Mouse (Mus musculus): ENCODE results near the gene Fam50b. TPM values are rescaled to one million over a fixed set of nuclear protein-coding genes. Genes with fewer than 3 reads are reported as not detected.
A peak's percentile ranks its signal among the peaks of the same experiment; 100 is the strongest.

Fam50b gene
- not detected for total RNA-seq (2021)
- long read RNA-seq, experiment 1, result 0 reads
- long read RNA-seq, experiment 2, result 0 reads

DNA sequence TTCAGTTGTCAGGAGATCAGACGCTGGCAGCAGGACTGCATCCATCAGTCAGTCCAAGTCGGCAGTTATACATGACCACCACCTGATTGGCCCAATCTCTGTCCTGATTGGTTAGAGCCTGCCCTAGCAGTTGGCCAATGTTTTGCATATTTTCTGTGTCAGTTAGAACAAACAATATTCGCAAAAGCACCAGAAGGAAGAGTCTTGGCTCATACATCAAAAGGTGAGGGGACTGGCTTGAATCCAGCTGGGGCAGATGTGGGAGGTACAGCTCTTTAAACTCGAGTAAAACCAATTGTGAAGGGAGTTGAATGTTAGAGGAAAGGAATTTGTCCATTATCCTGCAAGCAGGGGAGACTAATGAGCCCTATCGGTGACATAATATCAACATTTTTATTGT is at the start of gene Fam50b:
Fam50b (plus strand) TSS at position 165 of the 400 bp plus-strand sequence.
- intact Hi-C loops (cut with DNase I), result no loop called here
- no peak for DNase-seq (ENCODE audit: extremely low spot score in 1 of 2, low spot score in 2 of 2)
- no peak within 1 kb of the TSS for H3K4me3 ChIP-seq
- TF ChIP-seq CTCF (IDR thresholded peaks at IDR 0.05), result no peak
- no peak within 1 kb of the TSS for H3K27ac ChIP-seq

DNA sequence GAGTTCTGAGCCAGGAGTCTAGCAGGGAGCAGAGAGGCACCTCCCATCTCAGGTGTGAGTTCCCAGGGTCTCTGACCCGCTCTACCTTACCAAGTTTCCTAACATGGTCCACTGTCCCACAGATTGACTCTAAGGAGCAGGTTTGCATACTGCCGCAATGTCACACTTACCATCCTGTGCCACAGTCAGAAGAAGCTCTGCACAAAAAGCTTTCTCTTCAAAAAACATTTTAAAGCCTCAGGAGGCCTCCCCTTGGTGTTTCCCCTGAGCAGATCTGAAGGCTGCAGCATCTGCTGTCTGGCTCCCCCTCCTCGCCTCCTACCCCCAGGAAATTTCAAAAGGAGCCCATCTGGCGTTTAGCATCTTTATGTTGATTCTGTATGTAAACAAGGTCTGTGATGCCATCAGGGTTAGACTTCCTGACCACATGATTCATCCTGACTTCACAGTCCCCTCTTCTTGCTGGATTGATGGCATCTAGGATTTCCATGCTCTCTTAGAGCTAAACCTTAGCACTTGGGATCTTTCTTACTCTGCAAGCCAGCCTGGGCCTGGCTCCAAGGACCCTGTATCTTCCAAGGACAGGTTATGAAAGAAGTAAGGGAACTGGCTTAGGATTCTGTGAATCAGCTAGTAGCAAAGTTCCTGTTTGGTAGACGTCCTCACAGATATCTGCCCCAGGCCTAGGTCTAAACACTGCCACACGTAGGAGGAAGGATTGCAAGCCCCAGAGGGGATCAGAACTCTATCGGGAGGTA is 49.5 kb upstream of the Fam50b start:
- no peak overlapping the region for H3K4me3 ChIP-seq
- no peak for DNase-seq (ENCODE audit: extremely low spot score in 1 of 2, low spot score in 2 of 2)
- H3K27ac ChIP-seq, result no peak overlapping the region
- no peak for TF ChIP-seq CTCF (IDR thresholded peaks at IDR 0.05)
- intact Hi-C loops (cut with DNase I), result no loop called here

DNA sequence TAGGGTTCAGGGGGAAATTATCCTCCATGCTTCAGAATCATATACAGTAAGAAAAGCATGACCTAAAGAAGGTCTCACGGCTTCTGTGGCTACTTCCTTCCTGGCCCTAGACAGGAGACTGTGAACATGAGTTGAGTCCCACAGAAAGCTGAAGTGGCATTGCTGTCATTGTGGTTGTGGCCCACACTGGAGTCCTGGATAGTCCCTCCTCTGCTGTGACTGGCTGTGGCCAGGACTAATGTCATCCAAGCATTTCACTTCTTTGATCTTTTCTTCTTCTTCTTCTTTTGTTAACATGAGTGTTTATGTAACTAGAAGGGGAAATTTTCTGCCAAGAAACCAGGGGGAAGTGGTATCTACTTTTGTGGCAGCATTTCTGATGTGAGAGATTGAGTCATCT is 43.6 kb upstream of the Fam50b start:
- no peak for TF ChIP-seq CTCF (IDR thresholded peaks at IDR 0.05)
- DNase-seq (ENCODE audit: extremely low spot score in 1 of 2, low spot score in 2 of 2), result no peak
- intact Hi-C loops (cut with DNase I), result no loop called here
- Histone ChIP-seq H3K27ac (no peak overlapping the region), H3K4me3 (no peak overlapping the region)

DNA sequence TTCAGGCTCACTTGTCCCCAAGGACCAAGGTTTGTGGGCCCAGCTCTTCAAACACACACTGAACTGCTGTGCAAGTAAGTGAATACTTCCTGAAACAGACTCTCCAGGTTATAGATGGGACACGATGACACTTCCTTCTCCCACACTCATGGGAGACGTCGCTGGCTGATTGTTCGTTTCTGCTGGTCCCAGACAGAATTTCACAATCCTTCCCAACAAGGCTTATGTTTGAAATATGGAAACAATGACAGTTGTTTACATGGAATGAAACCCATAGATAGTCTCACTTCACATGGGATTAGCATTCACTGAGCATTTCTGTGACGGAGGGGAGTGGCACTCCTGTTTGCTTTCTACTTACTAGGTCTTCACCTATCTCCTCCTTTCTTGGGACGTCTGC is 41.5 kb upstream of the Fam50b start:
- intact Hi-C loops (cut with DNase I), result no loop called here
- Histone ChIP-seq H3K27ac (no peak overlapping the region), H3K4me3 (no peak overlapping the region)
- no peak for DNase-seq (ENCODE audit: extremely low spot score in 1 of 2, low spot score in 2 of 2)
- TF ChIP-seq CTCF (IDR thresholded peaks at IDR 0.05), result no peak

DNA sequence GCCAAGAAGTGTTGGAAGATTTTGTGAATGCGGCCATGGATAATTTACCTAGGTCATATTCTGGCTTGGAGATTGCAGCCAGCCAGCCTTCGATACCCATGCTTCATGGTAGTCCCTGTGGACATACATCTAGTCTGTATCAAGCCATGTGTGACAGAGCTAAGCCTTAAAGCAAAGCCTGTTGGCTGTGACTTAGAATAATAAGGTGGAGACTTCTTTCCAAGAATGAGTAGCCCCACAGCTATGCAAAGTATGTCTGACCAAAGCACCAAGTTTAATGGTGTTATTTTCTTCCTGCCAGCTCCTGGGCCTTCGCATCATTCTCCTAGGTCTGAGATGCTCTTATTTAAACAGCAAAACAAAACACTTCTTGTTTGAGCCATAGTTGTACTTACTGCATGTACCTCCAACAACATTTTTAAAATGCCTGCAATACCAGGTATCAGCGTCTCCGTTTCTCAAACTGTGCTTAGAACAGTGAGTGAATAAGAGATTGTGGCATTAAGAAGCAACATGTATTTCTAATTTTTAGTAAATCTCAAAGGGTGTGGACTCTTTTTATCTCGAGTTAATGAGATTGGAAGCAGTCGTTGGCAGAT is 37.8 kb upstream of the Fam50b start:
- TF ChIP-seq CTCF (IDR thresholded peaks at IDR 0.05), result no peak
- H3K4me3 ChIP-seq, result no peak overlapping the region
- intact Hi-C loops (cut with DNase I), result no loop called here
- DNase-seq (ENCODE audit: extremely low spot score in 1 of 2, low spot score in 2 of 2), result no peak
- no peak overlapping the region for H3K27ac ChIP-seq

DNA sequence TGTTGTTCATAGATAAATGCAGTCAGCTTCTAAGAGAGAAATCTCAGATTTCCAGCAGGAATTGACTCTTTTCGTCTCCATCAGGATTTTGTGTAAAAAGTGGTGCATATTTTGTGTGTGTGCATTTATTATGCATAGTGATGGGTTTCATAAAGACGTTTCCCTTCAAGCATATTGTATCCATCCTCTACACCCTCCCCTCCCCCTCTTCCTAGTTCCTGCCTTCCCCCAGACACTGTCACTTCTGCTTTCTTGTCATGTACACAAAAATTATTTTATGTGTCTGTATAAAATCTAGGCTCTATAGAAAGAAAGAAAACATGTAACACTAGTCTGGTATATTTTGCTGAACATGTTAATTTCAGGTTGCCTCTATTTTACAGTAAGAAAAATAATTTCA is 34.6 kb upstream of the Fam50b start:
- Histone ChIP-seq H3K4me3 (no peak overlapping the region), H3K27ac (no peak overlapping the region)
- intact Hi-C loops (cut with DNase I), result no loop called here
- TF ChIP-seq CTCF (IDR thresholded peaks at IDR 0.05), result no peak
- DNase-seq (ENCODE audit: extremely low spot score in 1 of 2, low spot score in 2 of 2), result no peak

DNA sequence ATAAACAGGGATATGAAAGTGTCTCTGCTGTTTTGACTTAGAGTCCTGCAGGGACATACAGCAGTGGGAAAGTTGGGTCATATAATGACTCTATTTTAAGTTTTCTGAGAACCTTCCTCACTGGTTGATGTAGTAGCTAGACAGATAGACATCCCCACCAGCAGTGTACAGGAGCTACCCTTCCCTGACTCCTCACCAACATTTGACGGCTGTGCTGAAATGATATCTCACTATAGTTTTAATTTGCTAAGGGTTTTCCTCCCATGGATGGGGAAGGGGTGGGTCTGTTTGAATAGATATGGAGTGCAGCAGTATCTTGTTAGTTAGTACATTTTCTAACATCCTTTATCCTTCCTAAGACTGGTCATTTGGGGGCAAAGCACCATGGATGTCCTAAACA is 34.0 kb upstream of the Fam50b start:
- TF ChIP-seq CTCF (IDR thresholded peaks at IDR 0.05), result no peak
- Histone ChIP-seq H3K27ac (no peak overlapping the region), H3K4me3 (no peak overlapping the region)
- intact Hi-C loops (cut with DNase I), result no loop called here
- no peak for DNase-seq (ENCODE audit: extremely low spot score in 1 of 2, low spot score in 2 of 2)

DNA sequence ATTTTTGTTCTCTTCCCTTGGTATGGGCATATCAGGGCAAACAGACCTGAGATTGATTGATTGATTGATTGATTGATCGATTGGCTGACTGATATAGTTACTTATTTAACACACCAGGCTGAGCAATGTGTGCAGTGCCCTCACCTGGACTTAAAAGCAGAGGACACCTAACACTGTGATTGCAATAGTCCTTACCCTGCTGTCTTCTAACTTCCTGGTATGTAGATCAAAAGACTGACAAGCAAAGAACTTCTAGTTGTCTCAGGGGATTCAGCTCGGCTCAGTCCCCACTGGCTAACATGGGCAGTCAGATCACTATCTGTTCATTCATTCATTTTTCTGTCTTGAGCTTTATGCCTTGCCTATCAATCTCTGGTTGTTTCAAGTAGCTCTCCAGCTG is 31.3 kb upstream of the Fam50b start:
- TF ChIP-seq CTCF (IDR thresholded peaks at IDR 0.05), result no peak
- no peak overlapping the region for H3K4me3 ChIP-seq
- no peak for DNase-seq (ENCODE audit: extremely low spot score in 1 of 2, low spot score in 2 of 2)
- H3K27ac ChIP-seq, result no peak overlapping the region
- intact Hi-C loops (cut with DNase I), result no loop called here

DNA sequence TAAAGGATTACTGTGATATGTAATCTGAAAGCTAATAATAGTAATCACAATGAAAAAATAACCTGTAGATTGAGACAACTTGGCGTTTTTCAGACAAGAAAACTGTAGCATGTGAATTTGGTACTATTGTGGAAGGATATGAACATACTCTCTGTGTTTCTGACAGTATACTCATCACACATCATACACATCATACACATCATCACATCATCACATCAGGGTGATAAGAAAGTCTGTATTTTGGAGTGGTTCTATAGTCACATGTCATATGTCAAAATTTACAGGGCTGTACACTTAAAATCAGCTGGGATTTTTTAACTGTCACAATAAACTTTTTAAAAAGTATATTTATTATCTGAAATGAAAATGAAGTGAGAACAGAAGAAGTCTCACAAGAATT is 30.9 kb upstream of the Fam50b start:
- no peak for TF ChIP-seq CTCF (IDR thresholded peaks at IDR 0.05)
- Histone ChIP-seq H3K27ac (no peak overlapping the region), H3K4me3 (no peak overlapping the region)
- intact Hi-C loops (cut with DNase I), result no loop called here
- DNase-seq (ENCODE audit: extremely low spot score in 1 of 2, low spot score in 2 of 2), result no peak

DNA sequence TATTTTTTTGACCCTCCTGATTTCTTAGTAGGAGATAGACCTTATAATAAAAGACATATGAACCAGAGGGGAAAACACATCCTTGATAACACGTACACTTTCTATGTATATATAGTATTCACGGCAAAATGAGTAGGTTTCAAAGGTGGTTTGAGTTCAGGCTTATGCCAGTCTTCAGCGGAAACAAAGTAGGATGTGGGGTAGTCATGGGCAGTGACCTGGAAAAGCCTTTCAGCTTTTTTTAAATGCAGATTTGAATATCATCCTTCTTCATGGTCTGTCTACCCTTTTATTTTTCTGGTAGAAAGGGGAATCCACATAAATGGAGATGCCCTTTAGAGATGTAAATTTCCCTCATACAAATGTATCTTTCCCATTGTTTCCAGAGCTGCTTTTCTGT is 29.8 kb upstream of the Fam50b start:
- no peak for DNase-seq (ENCODE audit: extremely low spot score in 1 of 2, low spot score in 2 of 2)
- intact Hi-C loops (cut with DNase I), result no loop called here
- H3K4me3 ChIP-seq, result no peak overlapping the region
- no peak for TF ChIP-seq CTCF (IDR thresholded peaks at IDR 0.05)
- no peak overlapping the region for H3K27ac ChIP-seq

DNA sequence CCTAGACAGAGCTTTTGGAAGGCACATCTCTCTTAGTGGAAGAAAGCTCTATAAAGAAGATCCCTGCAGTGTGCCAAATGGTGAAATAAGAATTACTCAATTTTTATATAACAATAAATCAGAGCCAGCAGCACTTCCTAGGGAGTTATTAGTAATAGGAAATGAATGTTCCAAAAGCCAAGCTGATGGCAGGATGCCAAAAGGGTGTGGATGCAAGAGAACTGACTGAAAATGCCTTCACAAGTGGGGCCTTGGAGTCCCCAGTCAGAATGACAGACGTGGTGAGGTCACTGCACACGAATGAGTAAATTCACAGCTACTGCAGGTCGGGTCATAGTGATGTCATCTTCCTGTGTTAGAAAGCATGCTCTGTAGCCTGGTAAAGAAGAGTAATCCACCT is 25.7 kb upstream of the Fam50b start:
- TF ChIP-seq CTCF (IDR thresholded peaks at IDR 0.05), result no peak
- intact Hi-C loops (cut with DNase I), result no loop called here
- Histone ChIP-seq H3K4me3 (no peak overlapping the region), H3K27ac (no peak overlapping the region)
- DNase-seq (ENCODE audit: extremely low spot score in 1 of 2, low spot score in 2 of 2), result peak in 1 of 2 experiments; percentile 60

DNA sequence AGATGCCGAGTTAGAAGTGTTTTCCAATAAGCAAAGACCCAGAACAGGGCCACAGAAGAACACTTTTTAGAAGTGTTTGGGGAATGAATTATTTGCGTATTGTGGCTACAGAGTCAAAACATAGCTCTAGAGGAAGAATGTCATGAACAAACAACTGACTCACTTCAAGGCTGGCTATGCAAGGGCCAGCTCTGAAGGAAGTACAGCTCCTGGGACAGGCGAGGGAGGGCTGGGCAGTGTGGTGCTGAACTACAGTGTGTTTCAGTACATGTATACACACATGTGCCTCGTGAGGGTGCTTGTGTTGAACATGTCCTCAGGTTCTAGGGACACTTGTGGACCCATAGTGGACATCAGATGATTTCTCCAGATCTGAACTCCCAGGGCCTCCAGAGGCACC is 25.1 kb upstream of the Fam50b start:
- H3K27ac ChIP-seq, result no peak overlapping the region
- no peak overlapping the region for H3K4me3 ChIP-seq
- intact Hi-C loops (cut with DNase I), result no loop called here
- no peak for TF ChIP-seq CTCF (IDR thresholded peaks at IDR 0.05)
- no peak for DNase-seq (ENCODE audit: extremely low spot score in 1 of 2, low spot score in 2 of 2)

DNA sequence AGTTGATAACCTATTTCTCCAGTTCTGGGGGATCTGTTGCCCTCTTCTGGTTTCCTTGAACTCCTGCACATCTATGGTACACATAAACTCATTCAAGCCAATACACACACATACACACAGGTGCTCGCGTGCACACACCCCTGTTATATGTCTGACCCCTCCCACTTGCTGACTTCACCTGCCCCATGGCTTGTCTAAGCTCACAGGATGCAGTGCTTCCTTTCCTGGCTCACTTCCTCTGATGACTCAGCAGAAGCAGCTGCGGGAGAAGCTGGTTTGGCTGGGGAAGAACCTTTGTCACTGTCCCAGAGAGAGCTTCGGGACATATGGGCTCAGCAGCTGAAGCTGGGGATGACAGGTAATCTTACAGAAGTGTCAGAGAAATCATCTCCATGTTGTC is 23.2 kb upstream of the Fam50b start:
- no peak for TF ChIP-seq CTCF (IDR thresholded peaks at IDR 0.05)
- intact Hi-C loops (cut with DNase I), result no loop called here
- Histone ChIP-seq H3K27ac (no peak overlapping the region), H3K4me3 (no peak overlapping the region)
- no peak for DNase-seq (ENCODE audit: extremely low spot score in 1 of 2, low spot score in 2 of 2)

All from left cerebral cortex, adult 2 months (tissue).